ENCODE assay signal across 16 mouse cellular contexts in genomic region chr7:121569248-121569647, GRCm38 (mm10).
"Had no signal": no experiment of that assay in that cellular context is flagged by ENCODE, and none has a peak within 500 bp of the region (broad histone marks: within the 10 kb centered on the region; RNA-seq: fewer than 3 reads in every experiment).

No protein-coding gene starts in this region.

- H3K4me1 ChIP-seq: neural tube, embryonic 15.5 days; stomach, embryonic 15.5 days had no signal

- DNase-seq: retina, postnatal 1 day; right cerebral cortex, adult 18-20 months; right cerebral cortex, postnatal 14 days; right cerebral cortex, postnatal 25 days; right cerebral cortex, postnatal 4 days; spleen, adult 18-20 months; thymus, adult 18-20 months; thymus, adult 2 months; thymus, postnatal 14 days; thymus, postnatal 25 days; thymus, postnatal 36 days; thymus, postnatal 4 days had no signal

- H3K27me3 ChIP-seq: neural tube, embryonic 13.5 days; neural tube, embryonic 15.5 days; stomach, embryonic 15.5 days had no signal

- H3K4me3 ChIP-seq: neural tube, embryonic 13.5 days; neural tube, embryonic 15.5 days; stomach, embryonic 15.5 days had no signal

- H3K9ac ChIP-seq: neural tube, embryonic 13.5 days; neural tube, embryonic 15.5 days; stomach, embryonic 15.5 days had no signal

- H3K27ac ChIP-seq: neural tube, embryonic 13.5 days; neural tube, embryonic 15.5 days; stomach, embryonic 15.5 days; stomach, postnatal 0 days had no signal

- H3K36me3 ChIP-seq: neural tube, embryonic 13.5 days; neural tube, embryonic 15.5 days; stomach, embryonic 15.5 days had no signal

- H3K4me2 ChIP-seq: neural tube, embryonic 13.5 days; neural tube, embryonic 15.5 days; stomach, embryonic 15.5 days had no signal

- H3K9me3 ChIP-seq: neural tube, embryonic 13.5 days; neural tube, embryonic 15.5 days; stomach, embryonic 15.5 days had no signal
